Mouse (Mus musculus): ENCODE measurements around the gene Card6.

GRCm38 (mm10) chr15:5154621-5155020 is 46.3 kb upstream of the Card6 start:
- TF ChIP-seq CTCF (IDR thresholded peaks at IDR 0.05; ENCODE audit: borderline replicate concordance, insufficient read depth, low read length), result no peak
- TF ChIP-seq POLR2A (IDR thresholded peaks at IDR 0.05; ENCODE audit: low read depth, low read length), result no peak
